Mouse (Mus musculus): ENCODE data around the gene Aoc3. TPM values are rescaled to one million over a fixed set of nuclear protein-coding genes. Genes with fewer than 3 reads are reported as not detected.
A peak's percentile ranks its signal among the peaks of the same experiment; 100 is the strongest.

Gene Aoc3
- polyA plus RNA-seq, 1 experiment from 2014 or later = 0.10 TPM

GRCm38 (mm10) chr11:101335685-101336084 lies 5.3 kb downstream of the Aoc3 start:
- Histone ChIP-seq H3K4me1 (replicated peaks; ENCODE audit: control insufficient read depth, insufficient read depth, low read length) (peaks cover 8% of the 10 kb centered on the region), H3K27ac (ENCODE audit: low read length) (no peak overlapping the region), H3K27me3 (replicated peaks; ENCODE audit: control insufficient read depth, insufficient read depth, low read length) (no peaks in the 10 kb centered on the region), H3K9ac (replicated peaks; ENCODE audit: low read depth, low read length) (no peak overlapping the region), H3K4me2 (ENCODE audit: low read length) (no peak overlapping the region), H3K9me3 (ENCODE audit: control insufficient read depth, low read length) (no peaks in the 10 kb centered on the region), H3K36me3 (ENCODE audit: control insufficient read depth, insufficient read depth) (no peaks in the 10 kb centered on the region), H3K4me3 (replicated peaks; ENCODE audit: low read length) (no peak overlapping the region)
- 78% methylated on average over 9 of the region's 9 CpGs for WGBS
- no peak for ATAC-seq

- Histone ChIP-seq H3K27me3 (replicated peaks; ENCODE audit: control insufficient read depth, insufficient read depth, low read length) (no peaks in the 10 kb centered on the region), H3K27ac (ENCODE audit: low read length) (peak overlapping the region; percentile 59; the same call in 1 of the 2 replicates), H3K4me1 (replicated peaks; ENCODE audit: control insufficient read depth, insufficient read depth, low read length) (peaks cover 8% of the 10 kb centered on the region), H3K4me2 (ENCODE audit: low read length) (peak overlapping the region; percentile 71), H3K9me3 (ENCODE audit: control insufficient read depth, low read length) (no peaks in the 10 kb centered on the region), H3K4me3 (replicated peaks; ENCODE audit: low read length) (peak overlapping the region; percentile 46), H3K36me3 (ENCODE audit: control insufficient read depth, insufficient read depth) (no peaks in the 10 kb centered on the region), H3K9ac (replicated peaks; ENCODE audit: low read depth, low read length) (peak overlapping the region; percentile 30)
- 2% methylated on average over 9 of the region's 9 CpGs for WGBS
- peak; percentile 89 for ATAC-seq
These were observed 7.8 kb downstream of the Aoc3 start for GRCm38 (mm10) chr11:101338123-101338760.

- H3K4me3 ChIP-seq (replicated peaks; ENCODE audit: low read length) = no peak overlapping the region
- no peak overlapping the region for H3K9ac ChIP-seq (replicated peaks; ENCODE audit: low read depth, low read length)
- 73% methylated on average over 10 of the region's 10 CpGs for WGBS
- no peaks in the 10 kb centered on the region for H3K27me3 ChIP-seq (replicated peaks; ENCODE audit: control insufficient read depth, insufficient read depth, low read length)
- H3K27ac ChIP-seq (ENCODE audit: low read length) = no peak overlapping the region
- no peaks in the 10 kb centered on the region for H3K36me3 ChIP-seq (ENCODE audit: control insufficient read depth, insufficient read depth)
- no peak overlapping the region for H3K4me2 ChIP-seq (ENCODE audit: low read length)
- no peak for ATAC-seq
- H3K4me1 ChIP-seq (replicated peaks; ENCODE audit: control insufficient read depth, insufficient read depth, low read length) = no peaks in the 10 kb centered on the region
- 0 out of 2 replicates have a peak, but pooled peaks cover 3% of the 10 kb centered on the region for H3K9me3 ChIP-seq (ENCODE audit: control insufficient read depth, low read length)
These were observed 16.8 kb downstream of the Aoc3 start for GRCm38 (mm10) chr11:101347083-101347775.

GRCm38 (mm10) chr11:101348774-101349173 lies 18.4 kb downstream of the Aoc3 start:
- H3K4me1 ChIP-seq (replicated peaks; ENCODE audit: control insufficient read depth, insufficient read depth, low read length) = no peaks in the 10 kb centered on the region

GRCm38 (mm10) chr11:101349216-101349615 lies 18.8 kb downstream of the Aoc3 start:
- no peak for ATAC-seq
- WGBS = 92% methylated on average over 3 of the region's 3 CpGs

More at GRCm38 (mm10) chr11:101348774-101349173, 18.4 kb downstream of the Aoc3 start:
- no peaks in the 10 kb centered on the region for H3K27me3 ChIP-seq (replicated peaks; ENCODE audit: control insufficient read depth, insufficient read depth, low read length)
- H3K27ac ChIP-seq (ENCODE audit: low read length) = no peak overlapping the region
- no peak overlapping the region for H3K9ac ChIP-seq (replicated peaks; ENCODE audit: low read depth, low read length)
- H3K4me2 ChIP-seq (ENCODE audit: low read length) = no peak overlapping the region
- no peak for ATAC-seq
- 83% methylated on average over 7 of the region's 7 CpGs for WGBS
- no peaks in the 10 kb centered on the region for H3K36me3 ChIP-seq (ENCODE audit: control insufficient read depth, insufficient read depth)
- H3K9me3 ChIP-seq (ENCODE audit: control insufficient read depth, low read length) = 0 out of 2 replicates have a peak, but pooled peaks cover 3% of the 10 kb centered on the region
- no peak overlapping the region for H3K4me3 ChIP-seq (replicated peaks; ENCODE audit: low read length)

GRCm38 (mm10) chr11:101351100-101351720 lies 20.8 kb downstream of the Aoc3 start:
- Histone ChIP-seq H3K9ac (replicated peaks; ENCODE audit: low read depth, low read length) (no peak overlapping the region), H3K4me3 (replicated peaks; ENCODE audit: low read length) (no peak overlapping the region), H3K36me3 (ENCODE audit: control insufficient read depth, insufficient read depth) (no peaks in the 10 kb centered on the region), H3K4me1 (replicated peaks; ENCODE audit: control insufficient read depth, insufficient read depth, low read length) (no peaks in the 10 kb centered on the region), H3K27ac (ENCODE audit: low read length) (no peak overlapping the region), H3K9me3 (ENCODE audit: control insufficient read depth, low read length) (0 out of 2 replicates have a peak, but pooled peaks cover 3% of the 10 kb centered on the region), H3K4me2 (ENCODE audit: low read length) (no peak overlapping the region), H3K27me3 (replicated peaks; ENCODE audit: control insufficient read depth, insufficient read depth, low read length) (no peaks in the 10 kb centered on the region)
- ATAC-seq = no peak
- WGBS = 63% methylated on average over 11 of the region's 11 CpGs

More at GRCm38 (mm10) chr11:101349216-101349615, 18.8 kb downstream of the Aoc3 start:
- Histone ChIP-seq H3K4me3 (replicated peaks; ENCODE audit: low read length) (no peak overlapping the region), H3K9ac (replicated peaks; ENCODE audit: low read depth, low read length) (no peak overlapping the region), H3K27ac (ENCODE audit: low read length) (no peak overlapping the region), H3K9me3 (ENCODE audit: control insufficient read depth, low read length) (0 out of 2 replicates have a peak, but pooled peaks cover 3% of the 10 kb centered on the region), H3K27me3 (replicated peaks; ENCODE audit: control insufficient read depth, insufficient read depth, low read length) (no peaks in the 10 kb centered on the region), H3K4me2 (ENCODE audit: low read length) (no peak overlapping the region), H3K4me1 (replicated peaks; ENCODE audit: control insufficient read depth, insufficient read depth, low read length) (no peaks in the 10 kb centered on the region), H3K36me3 (ENCODE audit: control insufficient read depth, insufficient read depth) (no peaks in the 10 kb centered on the region)

GRCm38 (mm10) chr11:101351721-101352111 lies 21.3 kb downstream of the Aoc3 start:
- H3K4me1 ChIP-seq (replicated peaks; ENCODE audit: control insufficient read depth, insufficient read depth, low read length) = no peaks in the 10 kb centered on the region
- no peak overlapping the region for H3K4me3 ChIP-seq (replicated peaks; ENCODE audit: low read length)
- WGBS = 82% methylated on average over 3 of the region's 3 CpGs
- ATAC-seq = no peak
- H3K4me2 ChIP-seq (ENCODE audit: low read length) = no peak overlapping the region
- no peak overlapping the region for H3K27ac ChIP-seq (ENCODE audit: low read length)
- no peak overlapping the region for H3K9ac ChIP-seq (replicated peaks; ENCODE audit: low read depth, low read length)
- H3K27me3 ChIP-seq (replicated peaks; ENCODE audit: control insufficient read depth, insufficient read depth, low read length) = no peaks in the 10 kb centered on the region
- 0 out of 2 replicates have a peak, but pooled peaks cover 3% of the 10 kb centered on the region for H3K9me3 ChIP-seq (ENCODE audit: control insufficient read depth, low read length)
- H3K36me3 ChIP-seq (ENCODE audit: control insufficient read depth, insufficient read depth) = no peaks in the 10 kb centered on the region

- Histone ChIP-seq H3K4me2 (ENCODE audit: low read length) (no peak overlapping the region), H3K9me3 (ENCODE audit: control insufficient read depth, low read length) (0 out of 2 replicates have a peak, but pooled peaks cover 3% of the 10 kb centered on the region), H3K36me3 (ENCODE audit: control insufficient read depth, insufficient read depth) (no peaks in the 10 kb centered on the region), H3K4me1 (replicated peaks; ENCODE audit: control insufficient read depth, insufficient read depth, low read length) (no peaks in the 10 kb centered on the region), H3K4me3 (replicated peaks; ENCODE audit: low read length) (no peak overlapping the region), H3K9ac (replicated peaks; ENCODE audit: low read depth, low read length) (no peak overlapping the region), H3K27me3 (replicated peaks; ENCODE audit: control insufficient read depth, insufficient read depth, low read length) (no peaks in the 10 kb centered on the region), H3K27ac (ENCODE audit: low read length) (no peak overlapping the region)
- no peak for ATAC-seq
- WGBS = 92% methylated on average over 12 of the region's 12 CpGs
These were observed 23.0 kb downstream of the Aoc3 start for GRCm38 (mm10) chr11:101353436-101353835.

- Histone ChIP-seq H3K4me2 (ENCODE audit: low read length) (no peak overlapping the region), H3K4me3 (replicated peaks; ENCODE audit: low read length) (no peak overlapping the region), H3K9ac (replicated peaks; ENCODE audit: low read depth, low read length) (no peak overlapping the region), H3K4me1 (replicated peaks; ENCODE audit: control insufficient read depth, insufficient read depth, low read length) (no peaks in the 10 kb centered on the region), H3K36me3 (ENCODE audit: control insufficient read depth, insufficient read depth) (no peaks in the 10 kb centered on the region), H3K27ac (ENCODE audit: low read length) (no peak overlapping the region), H3K9me3 (ENCODE audit: control insufficient read depth, low read length) (0 out of 2 replicates have a peak, but pooled peaks cover 3% of the 10 kb centered on the region), H3K27me3 (replicated peaks; ENCODE audit: control insufficient read depth, insufficient read depth, low read length) (no peaks in the 10 kb centered on the region)
- 81% methylated on average over 5 of the region's 5 CpGs for WGBS
- ATAC-seq = no peak
These were observed 24.1 kb downstream of the Aoc3 start for GRCm38 (mm10) chr11:101354438-101355010.

Measured in forebrain, embryonic 16.5 days (tissue).